Comparison of ENCODE assay signal across 14 mouse cellular contexts in the genomic region with DNA sequence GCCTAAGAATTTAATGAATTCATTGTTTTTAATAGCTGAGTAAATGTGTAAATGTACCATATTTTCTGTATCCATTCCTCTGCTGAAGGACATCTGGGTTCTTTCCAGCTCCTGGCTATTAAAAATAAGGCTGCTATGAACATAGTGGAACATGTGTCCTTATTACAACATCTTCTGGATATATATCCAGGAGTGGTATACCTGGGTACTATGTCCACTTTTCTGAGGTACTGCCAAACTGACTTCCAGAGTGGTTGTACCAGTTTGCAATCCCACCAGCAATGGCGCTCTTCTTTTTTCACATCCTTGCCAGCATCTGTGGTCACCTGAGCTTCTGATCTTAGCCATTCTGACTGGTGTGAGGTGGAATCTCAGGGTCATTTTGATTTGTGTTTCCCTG. TPM values are rescaled to one million over a fixed set of nuclear protein-coding genes. Genes with fewer than 3 reads are reported as not detected.
"Had no signal": no experiment of that assay in that cellular context is flagged by ENCODE, and none has a peak within 500 bp of the region (broad histone marks: within the 10 kb centered on the region; RNA-seq: fewer than 3 reads in every experiment).

No protein-coding gene starts in this region.

RNA-seq across cellular contexts. Expression of a gene that starts 19.1 kb away (rescaled TPM):
- polyA plus RNA-seq: liver, embryonic 16.5 days; lung, embryonic 14.5 days; lung, postnatal 0 days; macrophage; midbrain, embryonic 12.5 days; midbrain, embryonic 15.5 days; midbrain, postnatal 0 days; neural tube, embryonic 12.5 days; neural tube, embryonic 14.5 days; spleen, adult 2 months; stomach, embryonic 15.5 days; stomach, postnatal 0 days; thymus, adult 2 months; urinary bladder, adult 2 months had no signal

RNA-seq across cellular contexts. Expression of a gene that starts 33.6 kb away (rescaled TPM):
- polyA plus RNA-seq: liver, embryonic 16.5 days; lung, embryonic 14.5 days; lung, postnatal 0 days; macrophage; midbrain, embryonic 12.5 days; midbrain, embryonic 15.5 days; midbrain, postnatal 0 days; neural tube, embryonic 12.5 days; neural tube, embryonic 14.5 days; spleen, adult 2 months; stomach, embryonic 15.5 days; stomach, postnatal 0 days; thymus, adult 2 months had no signal
